Mouse (Mus musculus): ENCODE measurements around the gene F830045P16Rik.

The F830045P16Rik gene

GRCm38 (mm10) chr2:129536377-129536776 is at the start of gene F830045P16Rik:
TSS of gene F830045P16Rik (minus strand) at chr2:129536602.
- DNase-seq (ENCODE audit: low spot score), result no peak

- DNase-seq (ENCODE audit: low spot score), result peak; percentile 60
Observed at GRCm38 (mm10) chr2:129585904-129586514, 49.6 kb upstream of the F830045P16Rik start.

- DNase-seq (ENCODE audit: low spot score), result no peak
Observed at GRCm38 (mm10) chr2:129584905-129585304, 48.5 kb upstream of the F830045P16Rik start.

GRCm38 (mm10) chr2:129582261-129582660 is 45.9 kb upstream of the F830045P16Rik start:
- DNase-seq (ENCODE audit: low spot score), result no peak

GRCm38 (mm10) chr2:129581826-129582225 is 45.4 kb upstream of the F830045P16Rik start:
- no peak for DNase-seq (ENCODE audit: low spot score)

GRCm38 (mm10) chr2:129580656-129581055 is 44.3 kb upstream of the F830045P16Rik start:
- no peak for DNase-seq (ENCODE audit: low spot score)

- no peak for DNase-seq (ENCODE audit: low spot score)
Observed at GRCm38 (mm10) chr2:129576611-129577447, 40.4 kb upstream of the F830045P16Rik start.

- DNase-seq (ENCODE audit: low spot score), result no peak
Observed at GRCm38 (mm10) chr2:129575113-129575512, 38.7 kb upstream of the F830045P16Rik start.

- DNase-seq (ENCODE audit: low spot score), result no peak
Observed at GRCm38 (mm10) chr2:129574395-129575046, 38.1 kb upstream of the F830045P16Rik start.

- DNase-seq (ENCODE audit: low spot score), result no peak
Observed at GRCm38 (mm10) chr2:129573701-129574273, 37.4 kb upstream of the F830045P16Rik start.

- DNase-seq (ENCODE audit: low spot score), result no peak
Observed at GRCm38 (mm10) chr2:129569556-129569955, 33.2 kb upstream of the F830045P16Rik start.

- no peak for DNase-seq (ENCODE audit: low spot score)
Observed at GRCm38 (mm10) chr2:129569120-129569519, 32.7 kb upstream of the F830045P16Rik start.

- no peak for DNase-seq (ENCODE audit: low spot score)
Observed at GRCm38 (mm10) chr2:129563944-129564709, 27.7 kb upstream of the F830045P16Rik start.

GRCm38 (mm10) chr2:129561796-129562195 is 25.4 kb upstream of the F830045P16Rik start:
- no peak for DNase-seq (ENCODE audit: low spot score)

- no peak for DNase-seq (ENCODE audit: low spot score)
Observed at GRCm38 (mm10) chr2:129558875-129559219, 22.4 kb upstream of the F830045P16Rik start.

GRCm38 (mm10) chr2:129558008-129558874 is 21.8 kb upstream of the F830045P16Rik start:
- DNase-seq (ENCODE audit: low spot score), result no peak

GRCm38 (mm10) chr2:129556081-129556480 is 19.7 kb upstream of the F830045P16Rik start:
- no peak for DNase-seq (ENCODE audit: low spot score)

- DNase-seq (ENCODE audit: low spot score), result no peak
Observed at GRCm38 (mm10) chr2:129550781-129551180, 14.4 kb upstream of the F830045P16Rik start.

GRCm38 (mm10) chr2:129549537-129550135 is 13.2 kb upstream of the F830045P16Rik start:
- no peak for DNase-seq (ENCODE audit: low spot score)

GRCm38 (mm10) chr2:129546772-129547171 is 10.4 kb upstream of the F830045P16Rik start:
- peak; percentile 20 for DNase-seq (ENCODE audit: low spot score)
